8 mouse cellular contexts compared by ENCODE assay signal in the genomic region with DNA sequence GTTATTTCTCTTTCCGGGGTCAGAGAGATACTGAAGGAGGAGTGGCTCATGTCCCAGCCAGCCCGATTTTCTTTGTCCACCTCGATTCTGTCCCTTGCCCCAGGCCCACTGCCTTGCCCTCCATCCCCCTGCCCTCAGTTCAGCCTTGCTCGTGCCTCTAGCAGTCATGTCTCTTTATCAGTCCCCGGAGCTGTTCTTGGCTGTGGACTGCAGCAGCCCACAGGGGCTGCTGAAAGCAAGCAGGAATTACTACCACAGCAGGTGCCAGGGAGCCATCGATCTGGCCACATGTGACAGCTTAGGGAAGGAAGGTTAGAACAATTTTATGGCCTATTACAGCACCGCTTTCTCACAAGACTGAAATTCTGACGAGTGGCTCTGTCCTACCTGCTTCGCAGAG.
A peak's percentile ranks its signal among the peaks of the same experiment; 100 is the strongest.
DNase-seq lines count a peak whose midpoint lies in the region; ATAC-seq and TF ChIP-seq lines count a peak whose summit lies in the region.

No protein-coding gene starts in this region.

- no peak overlapping the region for H3K27ac ChIP-seq in heart, embryonic 14.5 days (replicated peaks in 1 of 2; ENCODE audit: control insufficient read depth in 1 of 2, insufficient read depth in 1 of 2, low read depth in 2 of 2, low read length in 2 of 2)
- H3K27ac ChIP-seq in limb, embryonic 14.5 days (replicated peaks; ENCODE audit: low read depth, low read length) = no peak overlapping the region

- WGBS in heart, embryonic 14.5 days = 48% methylated on average over 9 of the region's 9 CpGs
- WGBS in limb, embryonic 14.5 days = 22% methylated on average over 9 of the region's 9 CpGs

- no peak overlapping the region for H3K9ac ChIP-seq in heart, embryonic 14.5 days (ENCODE audit: low read length)
- no peak overlapping the region for H3K9ac ChIP-seq in limb, embryonic 14.5 days (ENCODE audit: low read depth, low read length, severe bottlenecking)

- H3K4me2 ChIP-seq in heart, embryonic 14.5 days (ENCODE audit: low read length) = peak overlapping the region; percentile 55
- peak overlapping the region; percentile 35 for H3K4me2 ChIP-seq in limb, embryonic 14.5 days (replicated peaks; ENCODE audit: low read depth, low read length, severe bottlenecking)

- no peak for TF ChIP-seq POLR2A in limb, embryonic 14.5 days (IDR thresholded peaks at IDR 0.05; ENCODE audit: borderline replicate concordance, extremely low read depth, insufficient read depth, insufficient read length)

- no peak for DNase-seq in heart, postnatal 10 days
- peak; percentile 7 for DNase-seq in ovary, postnatal 36 days (ENCODE audit: low spot score)
- no peak for DNase-seq in ovary, postnatal 10 days (ENCODE audit: low spot score)
- no peak for DNase-seq in limb, embryonic 14.5 days (ENCODE audit: low spot score)
- DNase-seq in layer of hippocampus, adult 18-20 months (ENCODE audit: low spot score in 2 of 2) = no peak
- no peak for DNase-seq in testis, postnatal 14 days (ENCODE audit: low spot score)

- no peaks in the 10 kb centered on the region for H3K36me3 ChIP-seq in heart, embryonic 14.5 days (ENCODE audit: control insufficient read depth, insufficient read depth, low read length)
- no peaks in the 10 kb centered on the region for H3K36me3 ChIP-seq in limb, embryonic 14.5 days (ENCODE audit: control insufficient read depth, insufficient read depth, low read length)

- intact Hi-C loops in heart, postnatal 10 days (cut with DNase I) = loop anchor here (5.0 kb wide), 1 partner anchor 342 kb away; no protein-coding TSS in a partner anchor

- no peaks in the 10 kb centered on the region for H3K9me3 ChIP-seq in heart, embryonic 14.5 days (ENCODE audit: control insufficient read depth, low read length)
- no peaks in the 10 kb centered on the region for H3K9me3 ChIP-seq in limb, embryonic 14.5 days (ENCODE audit: control insufficient read depth, low read length)

- H3K4me1 ChIP-seq in heart, embryonic 14.5 days (ENCODE audit: control insufficient read depth in 2 of 2, insufficient read depth in 2 of 2, low read length in 2 of 2) = peaks cover 5 to 6% of the 10 kb centered on the region in 2 experiments; a peak in 3 of 4 replicates
- H3K4me1 ChIP-seq in limb, embryonic 14.5 days (ENCODE audit: control insufficient read depth, insufficient read depth, low read length) = peaks cover 5% of the 10 kb centered on the region; the same call in 1 of the 2 replicates

- no peaks in the 10 kb centered on the region for H3K27me3 ChIP-seq in heart, embryonic 14.5 days (ENCODE audit: control insufficient read depth, insufficient read depth, low read length)
- H3K27me3 ChIP-seq in limb, embryonic 14.5 days (ENCODE audit: control insufficient read depth, insufficient read depth, low read length) = no peaks in the 10 kb centered on the region

- H3K4me3 ChIP-seq in heart, embryonic 14.5 days (ENCODE audit: control insufficient read depth in 1 of 2, insufficient read depth in 1 of 2, low read depth in 1 of 2, low read length in 2 of 2) = peak overlapping the region; percentile 11 to 17
- H3K4me3 ChIP-seq in limb, embryonic 14.5 days (replicated peaks; ENCODE audit: low read length) = peak overlapping the region; percentile 27; the same call in 1 of the 2 replicates

- no peak for ATAC-seq in heart, embryonic 14.5 days (ENCODE audit: insufficient number of reproducible peaks, insufficient read depth, low FRiP score, low read depth)
- ATAC-seq in limb, embryonic 14.5 days (ENCODE audit: low FRiP score, low read depth) = 0 out of 2 replicates have a peak, but pooled peaks have one; percentile 32
- no peak for ATAC-seq in monocyte, adult 5-6 weeks (replicated peaks; ENCODE audit: insufficient number of reproducible peaks, low FRiP score, low TSS enrichment, poor library complexity, severe bottlenecking)
